Mouse (Mus musculus): ENCODE results near the gene Tprgl. TPM values are rescaled to one million over a fixed set of nuclear protein-coding genes. Genes with fewer than 3 reads are reported as not detected.

Gene Tprgl
- polyA plus RNA-seq, 1 experiment = 68.9 TPM

DNA sequence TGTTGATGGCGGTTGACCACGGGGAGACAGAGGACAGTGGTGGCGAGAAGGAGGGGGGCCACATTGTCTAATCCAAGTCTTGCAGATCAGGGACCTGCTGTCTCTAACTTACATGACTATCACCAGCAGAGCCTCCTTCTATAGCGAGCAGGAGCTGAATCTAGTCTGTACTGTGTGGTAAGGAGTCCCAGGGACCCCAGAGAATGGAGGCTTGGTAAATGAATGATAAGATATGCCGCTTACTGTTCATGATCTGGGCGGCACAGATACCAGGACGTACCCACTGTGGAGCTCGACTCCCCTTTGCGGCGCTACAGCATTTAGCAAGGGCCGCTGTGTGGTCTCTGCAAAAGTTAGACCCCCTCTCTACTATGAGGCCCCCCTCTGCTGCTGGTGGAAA is 38.7 kb downstream of the Tprgl start:
- no peaks in the 10 kb centered on the region for H3K9me3 ChIP-seq (replicated peaks; ENCODE audit: control insufficient read depth, insufficient read depth, low read length, poor library complexity, severe bottlenecking)
- H3K4me3 ChIP-seq (ENCODE audit: low read depth, low read length) = no peak overlapping the region
- no peaks in the 10 kb centered on the region for H3K36me3 ChIP-seq (ENCODE audit: control insufficient read depth, insufficient read depth, low read length, poor library complexity, severe bottlenecking)
- no peaks in the 10 kb centered on the region for H3K4me1 ChIP-seq (ENCODE audit: control insufficient read depth, insufficient read depth, low read length)
- no peak for TF ChIP-seq EP300 (IDR thresholded peaks at IDR 0.05; ENCODE audit: insufficient read depth, low read depth, low read length)
- TF ChIP-seq CTCF (IDR thresholded peaks at IDR 0.05; ENCODE audit: low read depth, low read length) = no peak
- TF ChIP-seq POLR2A (IDR thresholded peaks at IDR 0.05; ENCODE audit: insufficient read depth, low read length) = no peak
- H3K27ac ChIP-seq (ENCODE audit: insufficient read depth, low read length) = no peak overlapping the region
- H3K27me3 ChIP-seq (ENCODE audit: control insufficient read depth, insufficient read depth, low read length, poor library complexity, severe bottlenecking) = no peaks in the 10 kb centered on the region
- H3K9ac ChIP-seq (ENCODE audit: low read depth, poor library complexity, severe bottlenecking) = no peak overlapping the region

DNA sequence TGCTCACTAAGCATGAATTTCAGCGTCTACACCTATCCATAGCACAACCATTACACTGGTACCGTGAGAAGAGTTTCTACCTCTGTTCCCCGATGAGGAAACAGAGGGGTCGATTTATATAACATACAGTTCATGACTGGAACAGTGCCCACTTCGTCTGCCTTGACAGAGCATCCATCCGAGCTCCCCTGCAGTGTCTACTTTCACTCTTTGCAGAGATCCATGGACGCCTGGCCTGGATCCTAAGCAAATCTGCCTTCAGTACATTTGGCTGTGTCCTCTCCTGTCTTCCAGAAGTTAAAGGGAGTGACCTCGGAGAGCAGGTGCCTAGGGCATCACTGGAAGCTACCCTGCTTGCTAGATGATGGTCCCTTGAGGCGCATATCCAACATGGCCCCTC is 41.3 kb downstream of the Tprgl start:
- Histone ChIP-seq H3K36me3 (ENCODE audit: control insufficient read depth, insufficient read depth, low read length, poor library complexity, severe bottlenecking) (no peaks in the 10 kb centered on the region), H3K27ac (ENCODE audit: insufficient read depth, low read length) (no peak overlapping the region), H3K4me1 (ENCODE audit: control insufficient read depth, insufficient read depth, low read length) (no peaks in the 10 kb centered on the region), H3K9ac (ENCODE audit: low read depth, poor library complexity, severe bottlenecking) (no peak overlapping the region), H3K9me3 (replicated peaks; ENCODE audit: control insufficient read depth, insufficient read depth, low read length, poor library complexity, severe bottlenecking) (no peaks in the 10 kb centered on the region), H3K4me3 (ENCODE audit: low read depth, low read length) (no peak overlapping the region), H3K27me3 (ENCODE audit: control insufficient read depth, insufficient read depth, low read length, poor library complexity, severe bottlenecking) (no peaks in the 10 kb centered on the region)
- TF ChIP-seq EP300 (IDR thresholded peaks at IDR 0.05; ENCODE audit: insufficient read depth, low read depth, low read length) (no peak), POLR2A (IDR thresholded peaks at IDR 0.05; ENCODE audit: insufficient read depth, low read length) (no peak), CTCF (IDR thresholded peaks at IDR 0.05; ENCODE audit: low read depth, low read length) (no peak)

DNA sequence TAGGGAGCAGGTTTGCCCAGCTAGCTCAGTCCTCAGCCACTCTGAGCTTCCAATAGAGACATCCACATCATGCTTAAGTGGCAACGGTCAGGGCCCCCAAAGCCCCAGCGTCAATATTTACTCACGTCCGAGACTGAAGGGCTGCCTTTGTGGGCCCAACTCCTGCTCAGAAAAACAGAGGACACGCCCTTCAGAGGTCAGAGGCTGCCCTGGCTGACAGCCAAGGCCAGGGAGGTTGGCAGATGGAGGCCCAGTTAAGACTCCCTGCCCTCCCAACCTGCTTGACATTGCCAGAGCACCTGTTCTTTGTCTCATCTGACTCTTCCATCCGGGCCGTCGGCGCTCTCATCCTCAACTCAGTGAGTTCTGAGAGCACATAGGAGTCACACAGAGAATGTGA is 41.7 kb downstream of the Tprgl start:
- TF ChIP-seq CTCF (IDR thresholded peaks at IDR 0.05; ENCODE audit: low read depth, low read length) = no peak
- no peak for TF ChIP-seq EP300 (IDR thresholded peaks at IDR 0.05; ENCODE audit: insufficient read depth, low read depth, low read length)
- no peak for TF ChIP-seq POLR2A (IDR thresholded peaks at IDR 0.05; ENCODE audit: insufficient read depth, low read length)

DNA sequence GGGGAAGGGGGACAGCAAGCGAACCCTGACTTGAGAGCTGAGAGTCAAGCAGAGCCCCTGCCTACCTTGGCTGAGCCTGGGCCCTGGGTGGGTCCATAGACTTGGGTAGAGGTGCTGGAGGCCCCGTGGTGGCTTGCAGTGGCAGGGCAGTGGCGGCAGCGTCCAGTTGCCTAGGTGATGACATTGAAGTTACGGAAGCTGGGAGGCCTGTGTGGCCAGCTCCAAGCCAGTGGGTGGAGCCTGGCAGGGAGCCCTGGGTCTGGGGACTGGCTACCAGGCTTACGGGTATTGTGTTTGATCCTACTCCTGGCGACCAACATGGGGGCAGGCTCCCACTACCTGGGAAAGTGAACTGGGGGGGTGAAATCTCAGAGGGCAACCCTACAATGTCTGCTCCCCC is 44.0 kb downstream of the Tprgl start:
- H3K27ac ChIP-seq (ENCODE audit: insufficient read depth, low read length) = no peak overlapping the region
- H3K4me3 ChIP-seq (ENCODE audit: low read depth, low read length) = no peak overlapping the region
- no peaks in the 10 kb centered on the region for H3K4me1 ChIP-seq (ENCODE audit: control insufficient read depth, insufficient read depth, low read length)
- no peak overlapping the region for H3K9ac ChIP-seq (ENCODE audit: low read depth, poor library complexity, severe bottlenecking)
- no peak for TF ChIP-seq POLR2A (IDR thresholded peaks at IDR 0.05; ENCODE audit: insufficient read depth, low read length)
- TF ChIP-seq EP300 (IDR thresholded peaks at IDR 0.05; ENCODE audit: insufficient read depth, low read depth, low read length) = no peak
- no peak for TF ChIP-seq CTCF (IDR thresholded peaks at IDR 0.05; ENCODE audit: low read depth, low read length)
- no peaks in the 10 kb centered on the region for H3K36me3 ChIP-seq (ENCODE audit: control insufficient read depth, insufficient read depth, low read length, poor library complexity, severe bottlenecking)
- H3K9me3 ChIP-seq (replicated peaks; ENCODE audit: control insufficient read depth, insufficient read depth, low read length, poor library complexity, severe bottlenecking) = no peaks in the 10 kb centered on the region
- H3K27me3 ChIP-seq (ENCODE audit: control insufficient read depth, insufficient read depth, low read length, poor library complexity, severe bottlenecking) = no peaks in the 10 kb centered on the region

More for the DNA sequence above, 41.7 kb downstream of the Tprgl start:
- Histone ChIP-seq H3K27ac (ENCODE audit: insufficient read depth, low read length) (no peak overlapping the region), H3K9me3 (replicated peaks; ENCODE audit: control insufficient read depth, insufficient read depth, low read length, poor library complexity, severe bottlenecking) (no peaks in the 10 kb centered on the region), H3K4me3 (ENCODE audit: low read depth, low read length) (no peak overlapping the region), H3K9ac (ENCODE audit: low read depth, poor library complexity, severe bottlenecking) (no peak overlapping the region), H3K27me3 (ENCODE audit: control insufficient read depth, insufficient read depth, low read length, poor library complexity, severe bottlenecking) (no peaks in the 10 kb centered on the region), H3K36me3 (ENCODE audit: control insufficient read depth, insufficient read depth, low read length, poor library complexity, severe bottlenecking) (no peaks in the 10 kb centered on the region), H3K4me1 (ENCODE audit: control insufficient read depth, insufficient read depth, low read length) (no peaks in the 10 kb centered on the region)

DNA sequence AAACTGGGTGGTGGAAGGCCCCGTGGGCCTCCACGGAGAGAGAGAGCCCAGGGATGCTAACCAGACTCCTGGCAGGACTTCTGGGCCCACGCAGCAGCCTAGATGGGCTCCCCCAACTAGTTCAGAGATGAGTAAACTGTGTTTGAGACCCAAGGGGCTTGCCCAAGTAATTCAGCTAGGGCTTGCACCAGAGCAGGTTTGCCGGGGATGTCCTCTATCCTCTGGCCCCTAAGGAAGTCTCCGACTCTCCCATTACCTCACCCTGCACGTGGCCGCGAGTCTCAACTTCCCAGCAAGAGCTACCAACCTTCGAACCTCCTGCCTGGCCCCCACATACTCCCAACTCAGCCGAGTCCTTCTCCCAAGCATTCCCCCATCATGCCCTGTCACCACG is 50.6 kb downstream of the Tprgl start:
- no peaks in the 10 kb centered on the region for H3K27me3 ChIP-seq (ENCODE audit: control insufficient read depth, insufficient read depth, low read length, poor library complexity, severe bottlenecking)
- no peaks in the 10 kb centered on the region for H3K4me1 ChIP-seq (ENCODE audit: control insufficient read depth, insufficient read depth, low read length)
- H3K4me3 ChIP-seq (ENCODE audit: low read depth, low read length) = no peak overlapping the region
- H3K9me3 ChIP-seq (replicated peaks; ENCODE audit: control insufficient read depth, insufficient read depth, low read length, poor library complexity, severe bottlenecking) = no peaks in the 10 kb centered on the region
- no peak for TF ChIP-seq POLR2A (IDR thresholded peaks at IDR 0.05; ENCODE audit: insufficient read depth, low read length)
- no peak for TF ChIP-seq EP300 (IDR thresholded peaks at IDR 0.05; ENCODE audit: insufficient read depth, low read depth, low read length)
- TF ChIP-seq CTCF (IDR thresholded peaks at IDR 0.05; ENCODE audit: low read depth, low read length) = no peak
- H3K36me3 ChIP-seq (ENCODE audit: control insufficient read depth, insufficient read depth, low read length, poor library complexity, severe bottlenecking) = no peaks in the 10 kb centered on the region
- no peak overlapping the region for H3K9ac ChIP-seq (ENCODE audit: low read depth, poor library complexity, severe bottlenecking)
- H3K27ac ChIP-seq (ENCODE audit: insufficient read depth, low read length) = no peak overlapping the region

DNA sequence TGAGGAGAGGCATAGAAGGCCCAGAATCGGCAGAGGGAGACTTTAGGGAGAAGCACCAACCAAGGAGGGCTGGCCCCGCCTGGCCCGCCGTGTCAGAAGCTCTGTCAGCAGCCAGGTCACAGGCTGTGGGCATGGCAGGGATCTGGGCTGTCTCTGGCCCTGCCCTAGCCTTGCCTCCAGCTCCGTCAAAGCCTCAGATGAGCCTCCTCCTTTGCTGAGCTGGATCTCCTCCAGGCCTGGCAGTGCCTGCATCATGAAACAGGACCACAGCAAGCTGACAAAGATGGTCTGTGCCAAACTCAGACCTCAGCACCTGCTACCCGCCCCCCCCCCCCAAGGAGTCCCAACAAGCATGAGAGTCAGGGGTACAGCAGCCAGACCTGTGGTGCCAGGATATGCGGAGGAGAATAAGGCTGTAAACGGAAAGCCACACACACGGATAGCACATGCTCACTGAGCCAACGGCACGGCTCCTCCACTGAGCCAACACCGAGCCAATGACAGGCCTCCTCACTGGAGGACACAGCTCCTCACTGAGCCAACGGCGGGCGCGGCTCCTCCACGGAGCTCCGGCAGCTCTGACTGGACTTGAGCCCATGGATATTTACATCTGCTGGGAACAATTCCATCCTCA is 51.1 kb downstream of the Tprgl start:
- Histone ChIP-seq H3K27ac (ENCODE audit: insufficient read depth, low read length) (no peak overlapping the region), H3K9me3 (replicated peaks; ENCODE audit: control insufficient read depth, insufficient read depth, low read length, poor library complexity, severe bottlenecking) (no peaks in the 10 kb centered on the region), H3K9ac (ENCODE audit: low read depth, poor library complexity, severe bottlenecking) (no peak overlapping the region), H3K4me1 (ENCODE audit: control insufficient read depth, insufficient read depth, low read length) (no peaks in the 10 kb centered on the region), H3K27me3 (ENCODE audit: control insufficient read depth, insufficient read depth, low read length, poor library complexity, severe bottlenecking) (no peaks in the 10 kb centered on the region), H3K4me3 (ENCODE audit: low read depth, low read length) (no peak overlapping the region), H3K36me3 (ENCODE audit: control insufficient read depth, insufficient read depth, low read length, poor library complexity, severe bottlenecking) (no peaks in the 10 kb centered on the region)
- TF ChIP-seq EP300 (IDR thresholded peaks at IDR 0.05; ENCODE audit: insufficient read depth, low read depth, low read length) = no peak
- no peak for TF ChIP-seq CTCF (IDR thresholded peaks at IDR 0.05; ENCODE audit: low read depth, low read length)
- no peak for TF ChIP-seq POLR2A (IDR thresholded peaks at IDR 0.05; ENCODE audit: insufficient read depth, low read length)

Other genes with a start within 250 kb of the Tprgl start
- gene A430005L14Rik, start 203.4 kb downstream of the Tprgl start, polyA plus RNA-seq (2011; ENCODE audit: insufficient read depth, insufficient read length, low read depth, missing spikeins) = 39.0 and 42.6 TPM in 2 replicates
- gene Dffb, start 185.5 kb downstream of the Tprgl start, polyA plus RNA-seq (2011; ENCODE audit: insufficient read depth, insufficient read length, low read depth, missing spikeins) = 17.3 and 18.5 TPM in 2 replicates
- gene Cep104, start 185.5 kb downstream of the Tprgl start, polyA plus RNA-seq (2011; ENCODE audit: insufficient read depth, insufficient read length, low read depth, missing spikeins) = 17.6 and 20.2 TPM in 2 replicates
- 44.8 and 47.2 TPM in 2 replicates for gene Lrrc47, start 148.9 kb downstream of the Tprgl start, polyA plus RNA-seq (2011; ENCODE audit: insufficient read depth, insufficient read length, low read depth, missing spikeins)
- gene Smim1, start 134.4 kb downstream of the Tprgl start, polyA plus RNA-seq (2011; ENCODE audit: insufficient read depth, insufficient read length, low read depth, missing spikeins) = 12.1 and 15.8 TPM in 2 replicates
- not detected in 2 replicates for gene Ccdc27, start 118.0 kb downstream of the Tprgl start, polyA plus RNA-seq (2011; ENCODE audit: insufficient read depth, insufficient read length, low read depth, missing spikeins)
- 2.3 and 2.8 TPM in 2 replicates for gene Trp73, start 20.5 kb downstream of the Tprgl start, polyA plus RNA-seq (2011; ENCODE audit: insufficient read depth, insufficient read length, low read depth, missing spikeins)
- gene Wrap73, start 18.3 kb downstream of the Tprgl start, polyA plus RNA-seq (2011; ENCODE audit: insufficient read depth, insufficient read length, low read depth, missing spikeins) = 11.9 and 15.4 TPM in 2 replicates
- gene Megf6, start 10.1 kb upstream of the Tprgl start, polyA plus RNA-seq (2011; ENCODE audit: insufficient read depth, insufficient read length, low read depth, missing spikeins) = 3.2 and 3.8 TPM in 2 replicates
- 37.2 and 38.5 TPM in 2 replicates for gene Arhgef16, start 141.0 kb upstream of the Tprgl start, polyA plus RNA-seq (2011; ENCODE audit: insufficient read depth, insufficient read length, low read depth, missing spikeins)
- gene B230104I21Rik, start 175.5 kb upstream of the Tprgl start, polyA plus RNA-seq (2011; ENCODE audit: insufficient read depth, insufficient read length, low read depth, missing spikeins) = not detected in 2 replicates